In genomic region chr9:107511436-107511835, GRCm38 (mm10) we compare ENCODE assay signal across 11 mouse cellular contexts. TPM values are rescaled to one million over a fixed set of nuclear protein-coding genes. Genes with fewer than 3 reads are reported as not detected.
A peak's percentile ranks its signal among the peaks of the same experiment; 100 is the strongest.
DNase-seq lines count a peak whose midpoint lies in the region; ATAC-seq and TF ChIP-seq lines count a peak whose summit lies in the region.
"Had no signal": no experiment of that assay in that cellular context is flagged by ENCODE, and none has a peak within 500 bp of the region (broad histone marks: within the 10 kb centered on the region; RNA-seq: fewer than 3 reads in every experiment).

No protein-coding gene starts in this region.

- DNase-seq in kidney, postnatal 10 days, result no peak
- DNase-seq in hindbrain, embryonic 14.5 days (ENCODE audit: low spot score), result no peak
- DNase-seq in lung, postnatal 0 days (ENCODE audit: low spot score), result no peak
- DNase-seq: adrenal gland, postnatal 10 days; heart, postnatal 36 days had no signal

- TF ChIP-seq EP300 in lung, postnatal 0 days (IDR thresholded peaks at IDR 0.05), result no peak

- no peaks in the 10 kb centered on the region for H3K36me3 ChIP-seq in kidney, embryonic 14.5 days (ENCODE audit: control insufficient read depth, insufficient read depth, low read length)
- H3K36me3 ChIP-seq in embryonic facial prominence, embryonic 12.5 days, result no peaks in the 10 kb centered on the region
- no peaks in the 10 kb centered on the region for H3K36me3 ChIP-seq in hindbrain, embryonic 14.5 days (replicated peaks; ENCODE audit: control insufficient read depth, insufficient read depth)
- peaks cover 3% of the 10 kb centered on the region; the same call in 1 of the 2 replicates for H3K36me3 ChIP-seq in neural tube, embryonic 13.5 days
- no peaks in the 10 kb centered on the region for H3K36me3 ChIP-seq in lung, postnatal 0 days (ENCODE audit: insufficient read depth, low read length)
- no peaks in the 10 kb centered on the region for H3K36me3 ChIP-seq in intestine, embryonic 16.5 days (ENCODE audit: control insufficient read depth, insufficient read depth, low read length)

- H3K4me2 ChIP-seq in kidney, embryonic 14.5 days (replicated peaks; ENCODE audit: low read depth, low read length), result no peak overlapping the region
- H3K4me2 ChIP-seq in embryonic facial prominence, embryonic 12.5 days (replicated peaks), result no peak overlapping the region
- H3K4me2 ChIP-seq in hindbrain, embryonic 14.5 days (replicated peaks), result no peak overlapping the region
- no peak overlapping the region for H3K4me2 ChIP-seq in neural tube, embryonic 13.5 days
- no peak overlapping the region for H3K4me2 ChIP-seq in lung, postnatal 0 days (replicated peaks; ENCODE audit: low read depth, low read length)
- no peak overlapping the region for H3K4me2 ChIP-seq in intestine, embryonic 16.5 days (ENCODE audit: low read depth, low read length)

- no peak for TF ChIP-seq CTCF in lung, postnatal 0 days (IDR thresholded peaks at IDR 0.05)

- peak overlapping the region; percentile 56; the same call in 1 of the 2 replicates for H3K27ac ChIP-seq in kidney, embryonic 14.5 days (ENCODE audit: low read depth, low read length)
- peak overlapping the region; percentile 63; the same call in 1 of the 2 replicates for H3K27ac ChIP-seq in embryonic facial prominence, embryonic 12.5 days
- peak overlapping the region; percentile 83 for H3K27ac ChIP-seq in hindbrain, embryonic 14.5 days
- peak overlapping the region; percentile 86 for H3K27ac ChIP-seq in neural tube, embryonic 13.5 days (replicated peaks)
- no peak overlapping the region for H3K27ac ChIP-seq in lung, postnatal 0 days (ENCODE audit: low read length)
- no peak overlapping the region for H3K27ac ChIP-seq in intestine, embryonic 16.5 days (ENCODE audit: low read length)
- H3K27ac ChIP-seq: kidney, postnatal 0 days; macrophage had no signal

- peak; percentile 36; the same call in 1 of the 2 replicates for ATAC-seq in kidney, embryonic 14.5 days (ENCODE audit: low FRiP score, low TSS enrichment)
- no peak for ATAC-seq in embryonic facial prominence, embryonic 12.5 days (ENCODE audit: insufficient number of reproducible peaks, insufficient read depth, low FRiP score, low TSS enrichment)
- ATAC-seq in hindbrain, embryonic 14.5 days (ENCODE audit: low FRiP score), result 0 out of 2 replicates have a peak, but pooled peaks have one; percentile 2
- no peak for ATAC-seq in neural tube, embryonic 13.5 days (ENCODE audit: low read depth)
- no peak for ATAC-seq in lung, postnatal 0 days
- no peak for ATAC-seq in intestine, embryonic 16.5 days

- no peaks in the 10 kb centered on the region for H3K9me3 ChIP-seq in kidney, embryonic 14.5 days (ENCODE audit: control insufficient read depth, low read length)
- no peaks in the 10 kb centered on the region for H3K9me3 ChIP-seq in embryonic facial prominence, embryonic 12.5 days
- H3K9me3 ChIP-seq in hindbrain, embryonic 14.5 days (ENCODE audit: control insufficient read depth, low read length), result no peaks in the 10 kb centered on the region
- no peaks in the 10 kb centered on the region for H3K9me3 ChIP-seq in neural tube, embryonic 13.5 days
- no peaks in the 10 kb centered on the region for H3K9me3 ChIP-seq in lung, postnatal 0 days (ENCODE audit: low read length)
- H3K9me3 ChIP-seq in intestine, embryonic 16.5 days (ENCODE audit: control insufficient read depth, low read length), result no peaks in the 10 kb centered on the region

- peaks cover 15% of the 10 kb centered on the region for H3K4me1 ChIP-seq in kidney, embryonic 14.5 days (ENCODE audit: control insufficient read depth, insufficient read depth, low read length)
- H3K4me1 ChIP-seq in embryonic facial prominence, embryonic 12.5 days, result peaks cover 44% of the 10 kb centered on the region
- peaks cover 62% of the 10 kb centered on the region for H3K4me1 ChIP-seq in hindbrain, embryonic 14.5 days (replicated peaks; ENCODE audit: control insufficient read depth, insufficient read depth, low read length)
- H3K4me1 ChIP-seq in neural tube, embryonic 13.5 days (replicated peaks), result peaks cover 81% of the 10 kb centered on the region
- no peaks in the 10 kb centered on the region for H3K4me1 ChIP-seq in lung, postnatal 0 days (ENCODE audit: insufficient read depth, low read depth, low read length)
- no peaks in the 10 kb centered on the region for H3K4me1 ChIP-seq in intestine, embryonic 16.5 days (ENCODE audit: control insufficient read depth, insufficient read depth, low read length)

- H3K4me3 ChIP-seq in kidney, embryonic 14.5 days (ENCODE audit: low read length), result no peak overlapping the region
- no peak overlapping the region for H3K4me3 ChIP-seq in embryonic facial prominence, embryonic 12.5 days
- no peak overlapping the region for H3K4me3 ChIP-seq in hindbrain, embryonic 14.5 days (replicated peaks; ENCODE audit: low read length)
- H3K4me3 ChIP-seq in neural tube, embryonic 13.5 days, result no peak overlapping the region
- no peak overlapping the region for H3K4me3 ChIP-seq in lung, postnatal 0 days (ENCODE audit: low read depth, low read length)
- H3K4me3 ChIP-seq in intestine, embryonic 16.5 days (ENCODE audit: low read length), result no peak overlapping the region

- no peak overlapping the region for H3K9ac ChIP-seq in kidney, embryonic 14.5 days (ENCODE audit: low read depth, low read length)
- H3K9ac ChIP-seq in embryonic facial prominence, embryonic 12.5 days, result no peak overlapping the region
- peak overlapping the region; percentile 24; the same call in 1 of the 2 replicates for H3K9ac ChIP-seq in hindbrain, embryonic 14.5 days
- peak overlapping the region; percentile 38; the same call in 1 of the 2 replicates for H3K9ac ChIP-seq in neural tube, embryonic 13.5 days
- H3K9ac ChIP-seq in lung, postnatal 0 days (replicated peaks; ENCODE audit: low read depth), result no peak overlapping the region
- H3K9ac ChIP-seq in intestine, embryonic 16.5 days (ENCODE audit: low read depth, low read length), result no peak overlapping the region

- peaks cover 9% of the 10 kb centered on the region; the same call in 1 of the 2 replicates for H3K27me3 ChIP-seq in kidney, embryonic 14.5 days (ENCODE audit: control insufficient read depth, insufficient read depth, low read length)
- H3K27me3 ChIP-seq in embryonic facial prominence, embryonic 12.5 days, result 0 out of 2 replicates have a peak, but pooled peaks cover under 1% of the 10 kb centered on the region
- H3K27me3 ChIP-seq in hindbrain, embryonic 14.5 days (ENCODE audit: control insufficient read depth, insufficient read depth, low read length), result no peaks in the 10 kb centered on the region
- no peaks in the 10 kb centered on the region for H3K27me3 ChIP-seq in neural tube, embryonic 13.5 days
- H3K27me3 ChIP-seq in lung, postnatal 0 days (replicated peaks; ENCODE audit: insufficient read depth, low read length), result no peaks in the 10 kb centered on the region
- H3K27me3 ChIP-seq in intestine, embryonic 16.5 days (replicated peaks; ENCODE audit: control insufficient read depth, insufficient read depth, low read length), result no peaks in the 10 kb centered on the region

- 37% methylated on average over 8 of the region's 8 CpGs for WGBS in kidney, embryonic 14.5 days
- WGBS in embryonic facial prominence, embryonic 12.5 days, result 47% methylated on average over 8 of the region's 8 CpGs
- 43% methylated on average over 8 of the region's 8 CpGs for WGBS in hindbrain, embryonic 14.5 days
- 30% methylated on average over 8 of the region's 8 CpGs for WGBS in neural tube, embryonic 13.5 days
- 44% methylated on average over 8 of the region's 8 CpGs for WGBS in lung, postnatal 0 days
- WGBS in intestine, embryonic 16.5 days, result 60% methylated on average over 8 of the region's 8 CpGs

RNA-seq across cellular contexts. Expression of gene Tmem115, which starts 22.3 kb away (rescaled TPM):
- polyA plus RNA-seq in kidney, embryonic 14.5 days (2014; fragmentation: Nextera tagmentation; extraction: Ambion mirVana), result 45.0 and 49.9 TPM in 2 replicates
- 49.7 and 50.1 TPM in 2 replicates for polyA plus RNA-seq in embryonic facial prominence, embryonic 12.5 days (2016; fragmentation: Nextera tagmentation; extraction: Ambion mirVana)
- polyA plus RNA-seq in hindbrain, embryonic 14.5 days (2014; fragmentation: Nextera tagmentation; extraction: Ambion mirVana), result 47.1 and 51.7 TPM in 2 replicates
- polyA plus RNA-seq in neural tube, embryonic 13.5 days (2015; fragmentation: Nextera tagmentation; extraction: Ambion mirVana), result 43.4 and 44.4 TPM in 2 replicates
- polyA plus RNA-seq in lung, postnatal 0 days (2015; fragmentation: Nextera tagmentation; extraction: Ambion mirVana), result 48.4 and 48.5 TPM in 2 replicates
- 39.4 and 40.6 TPM in 2 replicates for polyA plus RNA-seq in intestine, embryonic 16.5 days (2015; fragmentation: Nextera tagmentation; extraction: Ambion mirVana)

RNA-seq across cellular contexts. Expression of gene Cyb561d2, which starts 30.6 kb away (rescaled TPM):
- 28.7 and 32.3 TPM in 2 replicates for polyA plus RNA-seq in kidney, embryonic 14.5 days (2014; fragmentation: Nextera tagmentation; extraction: Ambion mirVana)
- 17.2 and 17.7 TPM in 2 replicates for polyA plus RNA-seq in embryonic facial prominence, embryonic 12.5 days (2016; fragmentation: Nextera tagmentation; extraction: Ambion mirVana)
- polyA plus RNA-seq in hindbrain, embryonic 14.5 days (2014; fragmentation: Nextera tagmentation; extraction: Ambion mirVana), result 44.9 and 49.3 TPM in 2 replicates
- 33.0 and 40.1 TPM in 2 replicates for polyA plus RNA-seq in neural tube, embryonic 13.5 days (2015; fragmentation: Nextera tagmentation; extraction: Ambion mirVana)
- 29.7 and 34.7 TPM in 2 replicates for polyA plus RNA-seq in lung, postnatal 0 days (2015; fragmentation: Nextera tagmentation; extraction: Ambion mirVana)
- 39.2 and 39.9 TPM in 2 replicates for polyA plus RNA-seq in intestine, embryonic 16.5 days (2015; fragmentation: Nextera tagmentation; extraction: Ambion mirVana)

RNA-seq across cellular contexts. Expression of gene Nprl2, which starts 30.6 kb away (rescaled TPM):
- polyA plus RNA-seq in kidney, embryonic 14.5 days (2014; fragmentation: Nextera tagmentation; extraction: Ambion mirVana), result 41.0 and 48.6 TPM in 2 replicates
- polyA plus RNA-seq in embryonic facial prominence, embryonic 12.5 days (2016; fragmentation: Nextera tagmentation; extraction: Ambion mirVana), result 40.8 and 46.3 TPM in 2 replicates
- polyA plus RNA-seq in hindbrain, embryonic 14.5 days (2014; fragmentation: Nextera tagmentation; extraction: Ambion mirVana), result 65.8 and 71.4 TPM in 2 replicates
- 66.7 and 73.7 TPM in 2 replicates for polyA plus RNA-seq in neural tube, embryonic 13.5 days (2015; fragmentation: Nextera tagmentation; extraction: Ambion mirVana)
- polyA plus RNA-seq in lung, postnatal 0 days (2015; fragmentation: Nextera tagmentation; extraction: Ambion mirVana), result 24.7 and 28.0 TPM in 2 replicates
- 39.1 and 39.8 TPM in 2 replicates for polyA plus RNA-seq in intestine, embryonic 16.5 days (2015; fragmentation: Nextera tagmentation; extraction: Ambion mirVana)

RNA-seq across cellular contexts. Expression of gene Zmynd10, which starts 35.7 kb away (rescaled TPM):
- 0.76 and 1.7 TPM in 2 replicates for polyA plus RNA-seq in kidney, embryonic 14.5 days (2014; fragmentation: Nextera tagmentation; extraction: Ambion mirVana)
- 1.3 and 1.7 TPM in 2 replicates for polyA plus RNA-seq in embryonic facial prominence, embryonic 12.5 days (2016; fragmentation: Nextera tagmentation; extraction: Ambion mirVana)
- 3.3 TPM in 2 replicates for polyA plus RNA-seq in hindbrain, embryonic 14.5 days (2014; fragmentation: Nextera tagmentation; extraction: Ambion mirVana)
- 1.2 and 1.3 TPM in 2 replicates for polyA plus RNA-seq in neural tube, embryonic 13.5 days (2015; fragmentation: Nextera tagmentation; extraction: Ambion mirVana)
- 9.1 and 10.7 TPM in 2 replicates for polyA plus RNA-seq in lung, postnatal 0 days (2015; fragmentation: Nextera tagmentation; extraction: Ambion mirVana)
- polyA plus RNA-seq in intestine, embryonic 16.5 days (2015; fragmentation: Nextera tagmentation; extraction: Ambion mirVana), result 2.3 and 2.5 TPM in 2 replicates
- polyA plus RNA-seq: macrophage had no signal

RNA-seq across cellular contexts. Expression of gene Rassf1, which starts 39.9 kb away (rescaled TPM):
- 53.2 and 60.1 TPM in 2 replicates for polyA plus RNA-seq in kidney, embryonic 14.5 days (2014; fragmentation: Nextera tagmentation; extraction: Ambion mirVana)
- polyA plus RNA-seq in embryonic facial prominence, embryonic 12.5 days (2016; fragmentation: Nextera tagmentation; extraction: Ambion mirVana), result 54.0 and 55.6 TPM in 2 replicates
- 32.6 and 33.5 TPM in 2 replicates for polyA plus RNA-seq in hindbrain, embryonic 14.5 days (2014; fragmentation: Nextera tagmentation; extraction: Ambion mirVana)
- 35.4 and 39.0 TPM in 2 replicates for polyA plus RNA-seq in neural tube, embryonic 13.5 days (2015; fragmentation: Nextera tagmentation; extraction: Ambion mirVana)
- polyA plus RNA-seq in lung, postnatal 0 days (2015; fragmentation: Nextera tagmentation; extraction: Ambion mirVana), result 86.1 and 97.7 TPM in 2 replicates
- polyA plus RNA-seq in intestine, embryonic 16.5 days (2015; fragmentation: Nextera tagmentation; extraction: Ambion mirVana), result 52.5 and 53.7 TPM in 2 replicates

Comparison
In these comparisons a context has a peak if more than half of its experiments do, and no peak if none do; other contexts are left out.
1. ATAC-seq: peak in kidney, embryonic 14.5 days (single experiment) and hindbrain, embryonic 14.5 days (single experiment); none in embryonic facial prominence, embryonic 12.5 days (single experiment), neural tube, embryonic 13.5 days (single experiment), lung, postnatal 0 days (single experiment) and intestine, embryonic 16.5 days (single experiment).
2. H3K27ac ChIP-seq: peak in kidney, embryonic 14.5 days (single experiment), embryonic facial prominence, embryonic 12.5 days (single experiment), hindbrain, embryonic 14.5 days (single experiment) and neural tube, embryonic 13.5 days (single experiment); none in lung, postnatal 0 days (single experiment) and intestine, embryonic 16.5 days (single experiment).
3. H3K9ac ChIP-seq: peak in hindbrain, embryonic 14.5 days (single experiment) and neural tube, embryonic 13.5 days (single experiment); none in kidney, embryonic 14.5 days (single experiment), embryonic facial prominence, embryonic 12.5 days (single experiment), lung, postnatal 0 days (single experiment) and intestine, embryonic 16.5 days (single experiment).